Mouse (Mus musculus): ENCODE measurements around the gene Six2.

- no peak for TF ChIP-seq CTCF (IDR thresholded peaks at IDR 0.05; ENCODE audit: control insufficient read depth, insufficient read depth, insufficient replicate concordance, low read depth, low read length)
- TF ChIP-seq POLR2A (IDR thresholded peaks at IDR 0.05; ENCODE audit: control insufficient read depth, low read depth, low read length), result no peak
These were observed 26.6 kb downstream of the Six2 start for GRCm38 (mm10) chr17:85661521-85661920.

Data from testis, adult 2 months (tissue).